Mouse (Mus musculus): ENCODE results near the gene Dpp6. TPM values are rescaled to one million over a fixed set of nuclear protein-coding genes. Genes with fewer than 3 reads are reported as not detected.

Gene Dpp6
- polyA plus RNA-seq, 1 experiment from 2014 or later, result 88.3 TPM

GRCm38 (mm10) chr5:27357630-27358029 lies 540.6 kb downstream of the Dpp6 start:
- Histone ChIP-seq H3K4me1 (no peaks in the 10 kb centered on the region), H3K9ac (replicated peaks) (no peak overlapping the region), H3K4me2 (no peak overlapping the region), H3K9me3 (replicated peaks) (no peaks in the 10 kb centered on the region), H3K27me3 (replicated peaks) (no peaks in the 10 kb centered on the region), H3K27ac (replicated peaks) (no peak overlapping the region), H3K36me3 (no peaks in the 10 kb centered on the region), H3K4me3 (replicated peaks) (no peak overlapping the region)
- WGBS, result 72% methylated on average over 3 of the region's 3 CpGs
- ATAC-seq (ENCODE audit: low FRiP score), result no peak

- ATAC-seq (ENCODE audit: low FRiP score), result no peak
- H3K4me3 ChIP-seq (replicated peaks), result no peak overlapping the region
- H3K9ac ChIP-seq (replicated peaks), result no peak overlapping the region
- H3K4me1 ChIP-seq, result no peaks in the 10 kb centered on the region
- no peak overlapping the region for H3K27ac ChIP-seq (replicated peaks)
- 0 out of 2 replicates have a peak, but pooled peaks cover 2% of the 10 kb centered on the region for H3K36me3 ChIP-seq
- no peaks in the 10 kb centered on the region for H3K9me3 ChIP-seq (replicated peaks)
- no peaks in the 10 kb centered on the region for H3K27me3 ChIP-seq (replicated peaks)
- no peak overlapping the region for H3K4me2 ChIP-seq
- WGBS, result 78% methylated on average over 2 of the region's 2 CpGs
Observed at GRCm38 (mm10) chr5:27365946-27366345, 548.9 kb downstream of the Dpp6 start.

GRCm38 (mm10) chr5:27370814-27371213 lies 553.8 kb downstream of the Dpp6 start:
- Histone ChIP-seq H3K9ac (replicated peaks) (no peak overlapping the region), H3K36me3 (no peaks in the 10 kb centered on the region), H3K4me1 (no peaks in the 10 kb centered on the region), H3K9me3 (replicated peaks) (no peaks in the 10 kb centered on the region), H3K27me3 (replicated peaks) (no peaks in the 10 kb centered on the region), H3K4me3 (replicated peaks) (no peak overlapping the region), H3K27ac (replicated peaks) (no peak overlapping the region), H3K4me2 (no peak overlapping the region)
- WGBS, result 73% methylated on average over 3 of the region's 3 CpGs
- no peak for ATAC-seq (ENCODE audit: low FRiP score)

GRCm38 (mm10) chr5:27373931-27374330 lies 556.9 kb downstream of the Dpp6 start:
- WGBS, result 70% methylated on average over 1 of the region's 1 CpGs
- Histone ChIP-seq H3K4me3 (replicated peaks) (no peak overlapping the region), H3K27ac (replicated peaks) (no peak overlapping the region), H3K9me3 (replicated peaks) (no peaks in the 10 kb centered on the region), H3K4me2 (no peak overlapping the region), H3K27me3 (replicated peaks) (no peaks in the 10 kb centered on the region), H3K4me1 (no peaks in the 10 kb centered on the region), H3K9ac (replicated peaks) (no peak overlapping the region), H3K36me3 (no peaks in the 10 kb centered on the region)
- no peak for ATAC-seq (ENCODE audit: low FRiP score)

- no peak overlapping the region for H3K4me3 ChIP-seq (replicated peaks)
- H3K9ac ChIP-seq (replicated peaks), result no peak overlapping the region
- ATAC-seq (ENCODE audit: low FRiP score), result no peak
- no peaks in the 10 kb centered on the region for H3K27me3 ChIP-seq (replicated peaks)
- no peak overlapping the region for H3K4me2 ChIP-seq
- 93% methylated on average over 3 of the region's 3 CpGs for WGBS
- no peaks in the 10 kb centered on the region for H3K36me3 ChIP-seq
- no peak overlapping the region for H3K27ac ChIP-seq (replicated peaks)
- H3K9me3 ChIP-seq (replicated peaks), result no peaks in the 10 kb centered on the region
- H3K4me1 ChIP-seq, result no peaks in the 10 kb centered on the region
Observed at GRCm38 (mm10) chr5:27375841-27376240, 558.8 kb downstream of the Dpp6 start.

GRCm38 (mm10) chr5:27380656-27381385 lies 563.8 kb downstream of the Dpp6 start:
- no peaks in the 10 kb centered on the region for H3K4me1 ChIP-seq
- peaks cover 13% of the 10 kb centered on the region for H3K36me3 ChIP-seq
- no peak overlapping the region for H3K27ac ChIP-seq (replicated peaks)
- no peaks in the 10 kb centered on the region for H3K27me3 ChIP-seq (replicated peaks)
- no peak overlapping the region for H3K4me2 ChIP-seq
- no peak overlapping the region for H3K4me3 ChIP-seq (replicated peaks)
- H3K9me3 ChIP-seq (replicated peaks), result no peaks in the 10 kb centered on the region
- no peak for ATAC-seq (ENCODE audit: low FRiP score)
- WGBS, result 83% methylated on average over 4 of the region's 4 CpGs
- no peak overlapping the region for H3K9ac ChIP-seq (replicated peaks)

GRCm38 (mm10) chr5:27398371-27398770 lies 581.4 kb downstream of the Dpp6 start:
- Histone ChIP-seq H3K36me3 (peaks cover 7% of the 10 kb centered on the region; the same call in 1 of the 2 replicates), H3K4me2 (no peak overlapping the region), H3K4me3 (replicated peaks) (no peak overlapping the region), H3K9ac (replicated peaks) (no peak overlapping the region), H3K27ac (replicated peaks) (no peak overlapping the region), H3K27me3 (replicated peaks) (no peaks in the 10 kb centered on the region), H3K4me1 (peaks cover 2% of the 10 kb centered on the region; the same call in 1 of the 2 replicates), H3K9me3 (replicated peaks) (no peaks in the 10 kb centered on the region)
- 91% methylated on average over 3 of the region's 3 CpGs for WGBS
- no peak for ATAC-seq (ENCODE audit: low FRiP score)

GRCm38 (mm10) chr5:27399111-27399510 lies 582.1 kb downstream of the Dpp6 start:
- Histone ChIP-seq H3K9ac (replicated peaks) (no peak overlapping the region), H3K9me3 (replicated peaks) (no peaks in the 10 kb centered on the region), H3K27ac (replicated peaks) (no peak overlapping the region), H3K4me3 (replicated peaks) (no peak overlapping the region), H3K27me3 (replicated peaks) (no peaks in the 10 kb centered on the region), H3K4me2 (no peak overlapping the region), H3K4me1 (peaks cover 2% of the 10 kb centered on the region; the same call in 1 of the 2 replicates), H3K36me3 (peaks cover 7% of the 10 kb centered on the region; the same call in 1 of the 2 replicates)
- 0 out of 2 replicates have a peak, but pooled peaks have one; percentile 8 for ATAC-seq (ENCODE audit: low FRiP score)

- Histone ChIP-seq H3K27me3 (replicated peaks) (no peaks in the 10 kb centered on the region), H3K36me3 (peaks cover 7% of the 10 kb centered on the region; the same call in 1 of the 2 replicates), H3K4me3 (replicated peaks) (no peak overlapping the region), H3K9ac (replicated peaks) (no peak overlapping the region), H3K27ac (replicated peaks) (no peak overlapping the region), H3K4me2 (no peak overlapping the region), H3K9me3 (replicated peaks) (no peaks in the 10 kb centered on the region), H3K4me1 (peaks cover 2% of the 10 kb centered on the region; the same call in 1 of the 2 replicates)
- ATAC-seq (ENCODE audit: low FRiP score), result no peak
- 97% methylated on average over 1 of the region's 1 CpGs for WGBS
Observed at GRCm38 (mm10) chr5:27402616-27403015, 585.6 kb downstream of the Dpp6 start.

- no peak overlapping the region for H3K4me2 ChIP-seq
- H3K36me3 ChIP-seq, result no peaks in the 10 kb centered on the region
- H3K4me1 ChIP-seq, result no peaks in the 10 kb centered on the region
- H3K27ac ChIP-seq (replicated peaks), result no peak overlapping the region
- no peak overlapping the region for H3K9ac ChIP-seq (replicated peaks)
- 80% methylated on average over 7 of the region's 7 CpGs for WGBS
- H3K9me3 ChIP-seq (replicated peaks), result no peaks in the 10 kb centered on the region
- no peak overlapping the region for H3K4me3 ChIP-seq (replicated peaks)
- ATAC-seq (ENCODE audit: low FRiP score), result no peak
- H3K27me3 ChIP-seq (replicated peaks), result no peaks in the 10 kb centered on the region
Observed at GRCm38 (mm10) chr5:27408854-27409253, 591.9 kb downstream of the Dpp6 start.

GRCm38 (mm10) chr5:27413023-27413422 lies 596.0 kb downstream of the Dpp6 start:
- ATAC-seq (ENCODE audit: low FRiP score), result no peak; the same call in 1 of the 2 replicates
- Histone ChIP-seq H3K9me3 (replicated peaks) (no peaks in the 10 kb centered on the region), H3K36me3 (no peaks in the 10 kb centered on the region)

GRCm38 (mm10) chr5:27415518-27415917 lies 598.5 kb downstream of the Dpp6 start:
- no peak overlapping the region; the same call in 1 of the 2 replicates for H3K27ac ChIP-seq (replicated peaks)
- H3K36me3 ChIP-seq, result no peaks in the 10 kb centered on the region
- H3K9ac ChIP-seq (replicated peaks), result no peak overlapping the region
- H3K27me3 ChIP-seq (replicated peaks), result no peaks in the 10 kb centered on the region
- no peaks in the 10 kb centered on the region for H3K9me3 ChIP-seq (replicated peaks)
- H3K4me3 ChIP-seq (replicated peaks), result no peak overlapping the region
- no peak; the same call in 1 of the 2 replicates for ATAC-seq (ENCODE audit: low FRiP score)
- WGBS, result 49% methylated on average over 4 of the region's 4 CpGs
- H3K4me2 ChIP-seq, result no peak overlapping the region
- peaks cover 5% of the 10 kb centered on the region; the same call in 1 of the 2 replicates for H3K4me1 ChIP-seq

More at GRCm38 (mm10) chr5:27413023-27413422, 596.0 kb downstream of the Dpp6 start:
- Histone ChIP-seq H3K9ac (replicated peaks) (no peak overlapping the region), H3K27ac (replicated peaks) (no peak overlapping the region), H3K4me2 (no peak overlapping the region), H3K4me3 (replicated peaks) (no peak overlapping the region), H3K4me1 (peaks cover 5% of the 10 kb centered on the region; the same call in 1 of the 2 replicates), H3K27me3 (replicated peaks) (no peaks in the 10 kb centered on the region)
- WGBS, result 68% methylated on average over 3 of the region's 3 CpGs
